ENCODE assay signal across 19 mouse cellular contexts in genomic region chr2:91485256-91485655, GRCm38 (mm10). TPM values are rescaled to one million over a fixed set of nuclear protein-coding genes. Genes with fewer than 3 reads are reported as not detected.
DNase-seq lines count a peak whose midpoint lies in the region; ATAC-seq and TF ChIP-seq lines count a peak whose summit lies in the region.
"Had no signal": no experiment of that assay in that cellular context is flagged by ENCODE, and none has a peak within 500 bp of the region (broad histone marks: within the 10 kb centered on the region; RNA-seq: fewer than 3 reads in every experiment).

No protein-coding gene starts in this region.

- peaks cover 28% of the 10 kb centered on the region for H3K36me3 ChIP-seq in liver, postnatal 0 days (replicated peaks; ENCODE audit: insufficient read depth, low read length)
- peaks cover 67% of the 10 kb centered on the region for H3K36me3 ChIP-seq in intestine, postnatal 0 days (ENCODE audit: control insufficient read depth, insufficient read depth)
- H3K36me3 ChIP-seq in forebrain, embryonic 10.5 days (replicated peaks) = peaks cover 97% of the 10 kb centered on the region

- no peaks in the 10 kb centered on the region for H3K9me3 ChIP-seq in liver, postnatal 0 days (ENCODE audit: low read length)
- no peaks in the 10 kb centered on the region for H3K9me3 ChIP-seq in intestine, postnatal 0 days (ENCODE audit: control insufficient read depth)
- H3K9me3 ChIP-seq in forebrain, embryonic 10.5 days = no peaks in the 10 kb centered on the region
- H3K9me3 ChIP-seq: embryonic facial prominence, embryonic 13.5 days; forebrain, embryonic 13.5 days; heart, embryonic 13.5 days; hindbrain, embryonic 12.5 days had no signal

- 53% methylated on average over 6 of the region's 6 CpGs for WGBS in liver, postnatal 0 days (ENCODE audit: insufficient replicate concordance)
- WGBS in intestine, postnatal 0 days = 53% methylated on average over 6 of the region's 6 CpGs
- WGBS in forebrain, embryonic 10.5 days = 91% methylated on average over 6 of the region's 6 CpGs

- no peak overlapping the region for H3K9ac ChIP-seq in liver, postnatal 0 days (replicated peaks)
- H3K9ac ChIP-seq in intestine, postnatal 0 days (ENCODE audit: low read depth, low read length) = no peak overlapping the region
- H3K9ac ChIP-seq: embryonic facial prominence, embryonic 13.5 days; forebrain, embryonic 13.5 days; forebrain, postnatal 0 days; heart, embryonic 13.5 days; hindbrain, embryonic 12.5 days had no signal

- ATAC-seq in liver, postnatal 0 days = peak; percentile 45; the same call in 1 of the 2 replicates
- ATAC-seq in intestine, postnatal 0 days = peak; percentile 33; the same call in 1 of the 2 replicates
- ATAC-seq: forebrain, embryonic 13.5 days; forebrain, postnatal 0 days had no signal

- H3K4me3 ChIP-seq in liver, postnatal 0 days (ENCODE audit: low read depth, low read length) = no peak overlapping the region
- no peak overlapping the region for H3K4me3 ChIP-seq in intestine, postnatal 0 days (ENCODE audit: low read depth, low read length)
- no peak overlapping the region for H3K4me3 ChIP-seq in forebrain, embryonic 10.5 days
- H3K4me3 ChIP-seq: embryonic facial prominence, embryonic 13.5 days; forebrain, embryonic 13.5 days; gastrocnemius, adult 2 months; heart, embryonic 13.5 days; hindbrain, embryonic 12.5 days had no signal

- no peak for TF ChIP-seq EP300 in liver, postnatal 0 days (IDR thresholded peaks at IDR 0.05; ENCODE audit: low read depth)

- H3K4me1 ChIP-seq in liver, postnatal 0 days (ENCODE audit: insufficient read depth) = no peaks in the 10 kb centered on the region
- H3K4me1 ChIP-seq in intestine, postnatal 0 days (replicated peaks; ENCODE audit: control insufficient read depth, insufficient read depth, low read length) = no peaks in the 10 kb centered on the region
- no peaks in the 10 kb centered on the region for H3K4me1 ChIP-seq in forebrain, embryonic 10.5 days
- H3K4me1 ChIP-seq: embryonic facial prominence, embryonic 13.5 days; forebrain, embryonic 13.5 days; heart, embryonic 13.5 days; hindbrain, embryonic 12.5 days had no signal

- no peak for TF ChIP-seq CTCF in liver, postnatal 0 days (IDR thresholded peaks at IDR 0.05; ENCODE audit: low read depth)
- no peak for TF ChIP-seq CTCF in intestine, postnatal 0 days (IDR thresholded peaks at IDR 0.05; ENCODE audit: low read depth)

- H3K4me2 ChIP-seq in liver, postnatal 0 days (ENCODE audit: low read depth, low read length) = no peak overlapping the region
- H3K4me2 ChIP-seq in intestine, postnatal 0 days (replicated peaks; ENCODE audit: low read depth) = no peak overlapping the region
- H3K4me2 ChIP-seq: embryonic facial prominence, embryonic 13.5 days; forebrain, embryonic 13.5 days; heart, embryonic 13.5 days; hindbrain, embryonic 12.5 days had no signal

- peak overlapping the region; percentile 48 for H3K27ac ChIP-seq in liver, postnatal 0 days (ENCODE audit: low read depth)
- H3K27ac ChIP-seq in intestine, postnatal 0 days (ENCODE audit: low read depth, low read length) = peak overlapping the region; percentile 41; the same call in 1 of the 2 replicates
- H3K27ac ChIP-seq in forebrain, embryonic 10.5 days = no peak overlapping the region
- H3K27ac ChIP-seq: embryonic facial prominence, embryonic 13.5 days; forebrain, embryonic 13.5 days; gastrocnemius, adult 2 months; heart, embryonic 13.5 days; hindbrain, embryonic 12.5 days had no signal

- DNase-seq in kidney, adult 18-20 months = peak; percentile 39
- DNase-seq in kidney, postnatal 14 days = no peak
- no peak for DNase-seq in liver, postnatal 0 days
- DNase-seq in liver = no peak
- no peak for DNase-seq in right cerebral cortex, postnatal 36 days (ENCODE audit: low spot score in 2 of 2)
- no peak for DNase-seq in forebrain, embryonic 10.5 days (ENCODE audit: extremely low spot score, low spot score)
- DNase-seq: adrenal gland, postnatal 14 days; cerebellum, adult 18-20 months; cerebellum, adult 9-11 months; cerebellum, postnatal 36 days; forebrain, postnatal 0 days; gastrocnemius, adult 2 months; gastrocnemius, postnatal 25 days; heart, postnatal 36 days had no signal

- no peaks in the 10 kb centered on the region for H3K27me3 ChIP-seq in liver, postnatal 0 days (ENCODE audit: insufficient read depth, low read length)
- H3K27me3 ChIP-seq in intestine, postnatal 0 days (replicated peaks; ENCODE audit: control insufficient read depth, insufficient read depth, low read length) = no peaks in the 10 kb centered on the region
- no peaks in the 10 kb centered on the region for H3K27me3 ChIP-seq in forebrain, embryonic 10.5 days (ENCODE audit: poor library complexity, severe bottlenecking)
- H3K27me3 ChIP-seq: embryonic facial prominence, embryonic 13.5 days; forebrain, embryonic 13.5 days; heart, embryonic 13.5 days; hindbrain, embryonic 12.5 days had no signal

RNA-seq across cellular contexts. Expression of gene Lrp4, which starts 27.9 kb away (rescaled TPM):
- polyA plus RNA-seq in liver, postnatal 0 days (2015; fragmentation: Nextera tagmentation; extraction: Ambion mirVana) = 1.4 and 1.5 TPM in 2 replicates
- polyA plus RNA-seq in intestine, postnatal 0 days (2015; fragmentation: Nextera tagmentation; extraction: Ambion mirVana) = 4.9 and 5.4 TPM in 2 replicates
- 10.6 and 11.3 TPM in 2 replicates for polyA plus RNA-seq in forebrain, embryonic 10.5 days (2016; fragmentation: Nextera tagmentation; extraction: Ambion mirVana)

RNA-seq across cellular contexts. Expression of gene 1110051M20Rik, which starts 40.8 kb away (rescaled TPM):
- polyA plus RNA-seq in liver, postnatal 0 days (2015; fragmentation: Nextera tagmentation; extraction: Ambion mirVana) = 4.1 and 5.5 TPM in 2 replicates
- polyA plus RNA-seq in intestine, postnatal 0 days (2015; fragmentation: Nextera tagmentation; extraction: Ambion mirVana) = 13.5 and 15.6 TPM in 2 replicates
- polyA plus RNA-seq in forebrain, embryonic 10.5 days (2016; fragmentation: Nextera tagmentation; extraction: Ambion mirVana) = 95.7 and 100 TPM in 2 replicates

RNA-seq across cellular contexts. Expression of gene Ckap5, which starts 41.3 kb away (rescaled TPM):
- 18.0 and 22.1 TPM in 2 replicates for polyA plus RNA-seq in liver, postnatal 0 days (2015; fragmentation: Nextera tagmentation; extraction: Ambion mirVana)
- polyA plus RNA-seq in intestine, postnatal 0 days (2015; fragmentation: Nextera tagmentation; extraction: Ambion mirVana) = 17.0 and 19.3 TPM in 2 replicates
- 150 and 154 TPM in 2 replicates for polyA plus RNA-seq in forebrain, embryonic 10.5 days (2016; fragmentation: Nextera tagmentation; extraction: Ambion mirVana)
